Mouse (Mus musculus) c-Kit-positive CD71-positive TER-119-negative erythroid progenitor cells, embryonic 14.5 days (primary cell): ENCODE data around the gene Ddx4.

Source experiments
- DNase-seq: peaks from one replicate; pipeline ENCODE4 v3.0.0-alpha.2; 2013; ENCODE audit warnings: low read depth

The Ddx4 gene

DNA sequence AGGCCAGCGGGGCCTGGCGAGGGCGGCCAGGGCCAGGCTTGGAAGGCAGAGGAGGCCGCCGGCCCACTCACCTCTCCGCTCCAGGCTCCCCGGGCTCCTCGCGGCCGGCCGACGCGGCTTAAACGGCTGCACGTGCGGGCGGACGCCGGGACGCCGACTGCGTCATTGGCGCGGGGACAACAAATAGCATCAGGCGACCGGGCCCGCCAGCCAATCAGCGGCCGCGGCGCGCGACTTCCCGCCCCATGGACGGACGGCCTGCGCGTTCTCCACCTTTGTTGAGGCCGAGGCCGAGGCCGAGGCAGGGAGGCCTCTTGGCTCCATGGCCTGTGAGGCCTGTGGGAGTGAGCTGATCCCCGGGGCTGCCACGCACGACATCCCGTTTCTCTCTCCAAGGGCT is at the start of gene Ddx4:
Gene Ddx4, minus strand, starts transcription at position 271 of the 400 bp plus-strand sequence.
- no peak for DNase-seq

DNA sequence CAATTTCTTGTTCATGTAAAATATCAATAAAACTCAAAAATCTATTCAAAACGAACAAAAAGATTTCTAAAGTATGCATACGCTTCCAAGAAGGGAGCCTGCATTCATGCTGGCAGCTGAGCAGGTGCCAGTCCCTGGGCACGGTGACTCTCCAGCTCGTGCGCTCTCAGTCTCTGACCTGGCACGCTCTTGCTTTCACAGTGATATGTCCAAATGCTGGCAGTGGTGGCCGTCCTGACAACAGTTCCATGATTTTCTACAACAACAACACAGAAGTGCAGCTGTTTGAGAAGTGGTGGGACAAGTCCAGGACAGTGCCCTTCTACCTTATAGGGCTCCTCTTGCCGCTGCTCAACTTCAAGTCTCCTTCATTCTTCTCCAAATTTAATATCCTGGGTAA is 49.0 kb upstream of the Ddx4 start:
- DNase-seq, result no peak

DNA sequence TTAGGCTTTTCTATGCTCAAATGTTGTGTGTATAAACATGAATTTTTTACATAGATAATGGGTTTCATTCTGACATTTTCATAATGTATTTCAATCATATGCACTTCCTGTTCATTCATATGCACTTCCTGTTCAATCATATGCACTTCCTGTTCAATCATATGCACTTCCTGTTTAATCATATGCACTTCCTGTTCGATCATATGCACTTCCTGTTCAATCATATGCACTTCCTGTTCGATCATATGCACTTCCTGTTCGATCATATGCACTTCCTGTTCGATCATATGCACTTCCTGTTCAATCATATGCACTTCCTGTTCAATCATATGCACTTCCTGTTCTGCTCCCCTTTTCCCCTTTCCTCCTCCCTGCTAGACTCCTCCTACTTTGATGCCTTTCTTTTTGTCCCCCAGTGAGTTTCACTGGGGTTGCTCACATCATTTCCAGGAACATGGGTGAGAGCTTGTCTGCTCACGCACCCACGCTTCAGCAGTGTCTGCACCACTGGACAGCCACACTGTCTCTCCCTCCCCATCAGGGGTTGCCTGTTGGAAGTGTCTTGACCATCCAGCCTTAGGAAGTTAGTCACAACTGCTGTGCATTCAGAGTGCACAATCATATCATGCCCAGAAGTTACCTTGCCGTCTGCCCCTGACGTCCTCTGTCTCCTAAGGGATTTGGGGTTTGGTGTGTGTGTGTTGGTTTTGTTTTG is 43.4 kb upstream of the Ddx4 start:
- DNase-seq, result no peak

DNA sequence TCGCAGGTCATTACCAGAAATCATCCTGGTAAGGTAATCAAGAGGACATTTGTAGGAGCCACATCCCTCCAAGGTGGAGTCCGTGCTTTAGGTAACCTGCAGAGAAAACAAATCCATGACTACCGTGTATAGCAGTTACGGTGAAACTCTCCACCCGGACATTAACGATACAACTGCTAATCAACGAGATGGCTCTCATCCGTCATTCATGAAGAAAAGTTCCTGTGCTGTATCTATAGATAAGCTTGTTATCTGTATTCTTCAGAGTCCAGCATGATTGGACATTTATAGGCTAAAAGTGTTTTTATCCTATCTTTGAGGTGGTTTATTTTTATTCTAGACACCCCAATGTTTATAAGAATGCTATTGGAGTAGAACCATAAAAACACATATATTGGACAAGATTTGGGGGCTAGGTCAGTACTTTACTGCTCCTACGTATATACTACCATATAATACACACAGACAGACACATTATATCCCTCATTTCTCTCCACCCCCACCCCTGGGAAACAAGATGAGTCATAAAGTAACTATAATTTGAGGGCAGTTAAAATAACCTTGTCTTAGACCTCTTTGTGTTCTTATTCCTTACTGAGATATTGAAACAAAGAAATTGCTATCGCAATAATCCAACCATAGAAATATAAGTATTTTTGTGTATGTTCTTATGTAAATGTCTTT is 40.7 kb upstream of the Ddx4 start:
- DNase-seq, result peak; percentile 52

DNA sequence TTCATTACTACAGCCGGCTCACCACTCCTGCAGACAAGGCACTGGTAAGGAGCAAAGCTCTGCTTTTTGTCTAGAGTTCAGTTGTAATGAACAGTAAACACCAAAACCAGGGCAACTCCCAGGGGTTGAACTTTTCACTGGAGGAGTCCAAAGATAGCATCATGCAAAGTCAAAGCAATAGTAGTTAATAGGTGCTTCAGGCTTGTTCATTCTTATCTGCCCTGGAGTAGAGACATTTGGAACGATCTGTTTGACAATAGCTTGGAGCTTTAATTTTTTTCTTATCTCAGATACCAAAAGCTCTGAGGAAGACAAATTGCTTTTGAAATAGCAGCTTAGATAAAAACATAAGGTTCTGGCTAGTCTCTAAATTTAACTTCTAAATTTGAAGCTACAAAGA is 33.9 kb upstream of the Ddx4 start:
- peak; percentile 39 for DNase-seq

DNA sequence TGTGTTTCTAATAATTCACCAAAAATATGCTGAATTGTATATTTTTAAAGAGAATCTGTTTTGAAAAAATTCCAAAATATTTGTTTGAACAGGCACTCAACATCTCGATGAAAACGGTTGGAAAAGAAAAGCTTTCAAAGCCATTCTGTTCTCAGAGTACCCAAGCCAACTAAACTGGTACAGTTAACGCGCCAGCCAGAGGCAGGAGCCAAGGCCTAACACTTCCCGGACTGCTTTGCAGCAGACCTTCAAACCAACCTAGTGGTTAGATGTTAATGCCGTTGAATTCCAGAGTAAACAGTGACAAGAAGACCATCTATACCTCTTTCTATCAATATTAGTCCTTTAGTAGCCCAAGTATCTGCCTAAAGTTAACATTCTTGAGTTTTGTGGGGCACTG is 31.7 kb upstream of the Ddx4 start:
- DNase-seq, result no peak

DNA sequence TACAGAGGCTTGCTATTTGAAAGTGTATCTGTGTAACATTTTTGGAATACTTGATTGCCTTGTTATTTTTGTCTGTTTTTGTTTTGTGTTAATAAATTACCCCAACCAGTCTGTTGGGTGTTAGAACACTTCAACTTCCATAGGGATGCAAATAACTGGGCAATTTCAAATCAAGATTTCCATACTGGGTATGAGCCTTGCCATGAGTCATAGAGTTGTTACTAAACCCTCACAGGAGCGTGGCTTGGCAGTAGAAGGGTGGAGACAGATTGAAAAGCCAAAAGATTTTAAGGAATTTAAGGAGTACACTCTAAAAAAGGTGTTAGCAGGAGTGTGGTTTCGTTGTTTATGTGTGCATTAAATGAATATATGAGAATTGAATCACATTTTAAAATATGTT is 31.0 kb upstream of the Ddx4 start:
- no peak for DNase-seq

DNA sequence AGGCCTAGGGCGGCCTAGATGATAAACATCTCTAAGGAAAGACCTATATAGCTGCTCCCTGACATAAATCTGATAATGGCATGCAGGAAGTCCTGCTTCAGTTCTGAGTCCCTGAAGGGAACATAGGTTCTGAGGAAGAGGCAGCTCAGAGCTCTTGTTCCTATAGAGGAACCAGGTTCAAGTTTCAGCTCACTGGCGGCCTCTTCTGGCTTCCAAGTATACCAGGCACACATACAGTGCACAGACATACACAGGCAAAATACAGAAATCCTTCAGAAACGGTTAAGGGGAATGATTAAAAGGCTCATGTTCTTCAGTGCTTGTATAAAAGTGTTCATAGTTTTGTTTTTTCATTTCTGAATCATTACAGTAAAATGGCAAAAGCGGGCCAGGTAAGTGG is 25.9 kb upstream of the Ddx4 start:
- no peak for DNase-seq

DNA sequence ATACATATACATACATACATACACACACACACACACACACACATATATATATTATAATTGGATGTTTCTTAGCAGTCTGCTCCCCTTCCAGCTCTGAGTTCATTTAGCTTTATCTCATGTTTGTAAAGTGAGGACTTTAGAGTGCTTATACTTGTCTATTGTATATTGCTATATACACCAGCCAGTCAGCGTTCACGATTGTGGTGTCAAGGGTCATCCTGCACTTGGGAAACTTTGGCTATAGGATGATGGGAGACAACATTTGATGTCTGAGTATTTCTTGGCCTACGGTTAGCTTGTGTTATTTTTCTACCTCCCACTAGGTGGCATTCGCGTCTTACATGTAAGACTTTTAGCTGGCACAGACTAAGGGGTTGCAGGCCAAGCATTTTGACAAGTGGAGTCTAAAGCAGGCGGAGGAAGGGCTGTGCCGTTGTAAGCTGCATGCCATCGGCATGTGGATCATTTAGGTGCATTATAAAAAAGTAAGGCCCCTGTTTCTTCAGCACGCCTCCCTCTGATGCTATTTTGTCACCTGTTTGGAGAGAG is 21.7 kb upstream of the Ddx4 start:
- no peak for DNase-seq

DNA sequence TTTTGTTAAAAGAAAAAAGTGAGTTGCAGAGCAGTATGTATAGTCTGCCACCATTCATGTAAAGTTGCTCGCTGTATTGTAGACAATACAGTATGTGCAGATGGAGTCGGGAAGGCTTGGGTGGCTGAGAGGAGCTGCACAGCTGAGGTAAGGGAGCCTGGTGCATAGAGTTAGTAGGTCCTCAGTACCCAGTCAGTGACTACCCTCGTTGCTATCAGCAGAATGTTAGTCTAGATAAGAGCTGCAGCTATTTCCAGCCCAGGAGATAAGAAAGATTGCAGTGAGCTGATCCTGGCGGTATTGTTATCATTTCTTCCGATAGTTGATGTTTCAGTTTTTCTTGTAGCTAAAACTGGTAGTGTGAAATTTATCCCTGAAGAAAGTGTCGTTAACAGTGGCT is 20.5 kb upstream of the Ddx4 start:
- no peak for DNase-seq

DNA sequence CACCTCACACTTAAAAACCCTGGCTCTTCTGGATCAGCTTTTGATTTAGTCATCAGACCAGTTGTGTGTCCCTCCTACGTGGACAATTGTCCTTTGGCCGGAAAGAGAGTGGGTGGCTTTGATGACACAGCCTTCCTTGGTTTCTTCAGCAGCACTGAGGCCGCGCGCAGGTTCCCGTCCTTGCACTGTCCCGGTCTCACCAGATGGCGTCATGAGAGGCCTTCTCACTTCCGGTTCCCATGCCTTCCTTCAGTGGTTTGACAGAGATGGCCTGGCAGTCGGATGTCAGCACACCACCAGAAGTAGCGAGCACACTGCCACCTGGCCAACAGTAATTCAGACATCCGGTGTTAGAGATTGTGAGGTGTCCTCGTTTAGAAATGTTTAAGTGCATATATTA is 19.4 kb upstream of the Ddx4 start:
- no peak for DNase-seq

DNA sequence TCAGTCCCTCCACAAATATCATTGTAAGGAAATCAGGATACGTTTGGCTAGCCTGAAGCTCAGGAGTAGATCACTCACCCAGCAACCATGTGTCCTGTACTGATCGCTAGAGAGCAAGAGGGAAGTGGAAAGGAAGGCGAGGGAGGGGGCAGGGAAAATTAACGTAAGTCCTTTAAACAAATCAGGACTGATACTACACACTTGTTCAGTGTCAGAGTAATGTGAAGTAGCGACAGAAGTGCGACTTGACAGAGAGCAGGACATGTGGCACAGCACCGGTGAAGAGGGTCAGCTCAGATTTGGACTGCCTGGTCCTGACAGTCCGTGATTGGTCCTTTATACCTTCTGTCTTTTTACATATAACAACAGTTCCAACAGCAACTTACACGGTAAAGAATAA is 14.9 kb upstream of the Ddx4 start:
- no peak for DNase-seq

DNA sequence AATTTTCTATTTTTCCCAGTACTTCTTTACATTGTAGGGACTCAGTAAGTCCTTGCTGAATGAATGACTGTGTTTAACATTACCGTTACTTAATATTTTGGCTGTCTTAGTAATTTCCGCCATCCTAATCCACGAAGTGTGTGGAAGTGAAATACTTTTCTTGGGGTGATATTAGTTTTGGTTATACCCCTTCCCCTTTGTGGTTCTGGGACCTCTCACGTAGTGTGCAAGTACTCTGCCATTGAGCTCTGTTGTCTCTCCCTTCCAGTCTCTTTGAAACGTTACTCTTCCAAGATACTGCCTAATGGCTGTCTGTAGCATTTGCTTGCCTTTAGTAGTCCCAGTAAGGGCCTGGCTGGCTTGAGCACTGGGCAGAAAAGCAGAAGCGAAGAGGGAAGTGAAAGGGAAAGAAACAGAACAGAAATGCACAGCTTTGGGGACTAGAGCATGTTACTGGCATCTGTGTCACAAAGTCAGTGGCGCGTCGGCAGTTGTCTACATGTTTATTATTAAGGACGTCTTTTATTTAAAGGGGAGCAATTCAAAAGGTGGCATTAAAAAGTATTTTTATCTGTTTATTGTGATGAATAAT is 14.3 kb upstream of the Ddx4 start:
- no peak for DNase-seq

DNA sequence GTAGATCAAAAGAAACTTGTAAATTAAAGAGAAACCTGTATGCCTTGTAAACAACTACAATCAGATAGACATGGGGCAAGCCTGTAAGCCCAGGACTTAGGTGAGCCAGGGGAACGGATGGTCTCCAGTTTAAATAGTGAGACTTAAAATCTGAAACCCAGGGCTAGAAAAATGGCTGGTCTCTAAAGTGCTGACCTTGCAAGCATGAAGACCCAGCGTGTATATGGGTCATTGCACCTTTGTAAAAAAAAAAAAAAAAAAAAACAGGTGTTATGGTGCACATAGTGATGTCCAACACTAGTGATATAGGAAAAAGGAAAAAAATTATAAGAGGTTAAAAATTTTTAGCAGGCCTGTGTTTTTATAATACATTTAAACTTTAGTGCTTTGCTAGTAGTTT is 9.4 kb upstream of the Ddx4 start:
- DNase-seq, result no peak

DNA sequence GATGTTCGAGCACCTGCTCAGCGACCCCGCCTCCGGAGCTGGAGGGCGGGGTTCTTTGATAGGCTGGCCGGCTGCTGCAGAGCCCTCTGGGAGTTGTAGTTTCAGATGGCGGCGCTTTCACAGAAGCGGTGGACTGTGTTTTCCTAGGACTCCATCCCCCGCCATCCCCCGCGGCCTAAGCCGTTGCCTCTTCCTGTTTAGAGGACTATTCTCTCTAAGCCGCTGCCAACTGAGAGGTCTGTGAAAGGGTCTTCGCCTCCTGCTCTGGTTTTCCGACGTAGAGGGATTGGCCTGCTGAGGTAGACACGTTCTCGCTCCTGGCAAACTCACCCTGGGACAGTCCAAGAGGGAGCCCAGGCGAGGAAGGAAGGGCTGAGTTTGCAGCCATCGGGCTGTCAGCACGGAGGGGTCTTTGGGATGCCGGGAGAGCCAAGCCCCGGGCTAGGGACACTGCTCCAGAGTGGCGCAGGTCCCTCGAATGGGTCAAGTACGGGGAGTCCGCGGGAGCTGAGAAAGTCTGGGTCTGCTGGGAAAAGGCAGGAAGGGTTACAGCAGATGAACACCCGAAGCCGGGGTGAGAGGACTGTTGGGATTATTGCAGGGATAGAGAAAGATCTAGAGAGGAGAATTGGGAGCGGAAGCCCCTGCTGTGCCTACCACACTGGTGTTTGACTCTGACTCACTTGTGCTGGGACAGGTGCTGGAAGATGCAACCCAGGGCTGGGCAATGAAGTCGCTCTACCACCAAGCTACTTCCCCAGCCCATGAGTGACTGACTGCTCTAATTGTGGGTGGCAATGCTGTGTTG is 8.5 kb upstream of the Ddx4 start, which contains the start of gene Slc38a9:
Gene Slc38a9, plus strand, starts transcription at position 178 of the 808 bp plus-strand sequence.
- DNase-seq, result peak; percentile 93

DNA sequence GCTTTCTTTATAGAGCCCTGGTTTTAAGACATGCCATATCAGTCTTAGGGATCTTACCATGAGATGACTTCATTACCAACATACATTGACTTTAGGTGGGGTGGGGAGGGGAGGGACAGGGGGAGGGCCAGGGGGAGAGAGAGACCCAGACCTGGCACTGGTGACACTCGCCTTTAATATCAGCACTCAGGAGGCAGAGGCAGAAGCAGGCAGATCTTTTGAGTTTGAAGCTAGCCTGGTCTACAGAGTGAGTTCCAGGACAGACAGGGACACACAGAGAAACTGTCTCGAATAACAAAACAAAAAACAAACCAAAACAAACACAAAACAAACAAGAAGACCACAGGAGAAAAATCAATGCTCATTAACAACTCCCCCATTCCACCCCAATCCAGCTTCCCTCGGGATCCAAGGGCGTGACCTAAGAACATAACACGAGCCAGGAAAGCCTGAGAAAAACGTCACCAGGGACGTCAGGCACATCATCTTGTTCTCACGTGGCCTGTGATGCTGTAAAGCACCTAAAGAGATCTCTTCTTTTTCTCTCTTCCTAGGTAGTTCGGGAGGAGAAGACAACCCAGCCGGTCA is 7.8 kb upstream of the Ddx4 start:
- no peak for DNase-seq

DNA sequence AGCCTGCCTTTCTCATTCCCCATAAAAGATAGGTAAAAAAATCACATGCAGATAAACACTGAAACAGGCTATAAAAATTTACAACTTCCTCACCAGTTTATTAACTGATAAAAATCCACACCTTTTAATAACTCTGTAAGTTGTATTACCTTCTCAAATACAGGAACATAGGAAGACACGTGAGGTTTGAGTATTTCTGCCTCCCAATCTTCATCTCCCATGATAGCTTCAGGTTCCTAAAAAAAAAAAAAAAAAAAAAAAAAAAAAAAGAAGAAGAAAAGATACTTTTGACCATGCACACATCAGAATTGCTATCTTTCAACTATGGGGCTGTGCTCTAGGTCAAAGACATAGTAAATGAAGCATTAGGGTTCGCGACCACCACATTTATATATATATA is 1.1 kb downstream of the Ddx4 start:
- no peak for DNase-seq

DNA sequence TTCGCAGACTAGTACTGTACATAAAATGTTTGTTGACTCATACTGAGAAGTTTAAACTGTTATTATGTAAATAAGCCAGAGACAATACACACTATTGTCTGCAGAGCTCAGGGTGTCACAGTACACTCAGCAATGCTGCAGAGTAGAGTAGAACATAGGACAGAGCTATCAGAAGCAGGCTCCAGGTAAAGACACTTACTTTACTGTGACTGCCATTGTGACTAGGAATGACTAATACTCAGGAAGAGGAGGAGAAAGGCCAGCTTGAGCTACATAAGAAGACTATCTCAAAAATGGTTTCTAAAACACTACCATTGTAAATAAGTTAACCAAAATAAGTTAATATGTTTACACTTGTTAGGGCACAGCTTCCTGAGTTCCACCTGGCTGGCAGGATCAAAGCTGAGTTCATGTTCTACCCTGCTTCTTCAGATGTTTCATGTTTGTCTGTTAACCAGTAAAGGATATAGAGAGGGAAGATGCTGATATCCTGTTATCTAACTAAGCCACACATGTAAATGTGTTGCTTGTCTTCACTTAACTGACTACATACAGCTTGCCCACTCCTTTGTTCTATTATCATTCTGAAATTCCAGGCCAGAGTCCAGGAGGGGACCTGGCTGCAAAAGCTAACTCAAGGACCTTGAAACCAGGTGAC is 6.6 kb downstream of the Ddx4 start:
- DNase-seq, result no peak

DNA sequence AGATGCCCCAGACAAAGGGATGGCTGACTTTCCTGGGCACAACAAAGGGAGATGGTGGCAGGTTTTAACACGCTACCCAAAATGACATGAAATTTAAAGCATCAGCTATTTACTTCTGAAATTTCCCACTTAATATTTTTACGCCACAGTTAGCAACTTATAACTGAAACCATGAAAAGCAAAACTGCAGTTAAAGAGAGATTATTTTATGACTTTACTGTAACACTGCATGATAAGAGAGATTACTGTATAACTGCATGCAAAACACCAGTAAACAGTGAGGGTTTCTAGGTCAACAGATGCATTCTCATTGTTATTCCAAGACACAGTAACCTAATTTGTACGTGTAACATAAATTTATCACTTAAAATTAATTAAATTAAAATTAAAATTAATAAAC is 7.3 kb downstream of the Ddx4 start:
- no peak for DNase-seq

DNA sequence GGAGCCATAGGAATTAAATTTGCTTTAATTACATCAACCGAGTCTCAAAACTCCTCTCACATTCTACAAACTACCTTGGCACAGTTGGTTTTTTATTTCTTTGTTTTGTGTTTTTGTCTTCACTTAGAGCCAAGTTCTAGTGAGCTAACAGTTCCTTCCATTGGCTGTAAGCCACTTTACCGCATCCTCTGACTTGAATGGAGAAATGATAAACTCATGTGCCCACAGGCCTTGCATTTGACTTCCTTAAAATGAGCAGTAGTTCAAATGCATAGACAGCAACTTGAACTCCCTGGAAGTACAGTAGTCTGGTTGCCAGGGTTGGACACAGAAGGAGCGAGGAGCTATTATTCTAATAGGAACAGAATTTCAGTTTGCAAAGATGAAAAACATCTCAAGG is 9.4 kb downstream of the Ddx4 start:
- no peak for DNase-seq

DNA sequence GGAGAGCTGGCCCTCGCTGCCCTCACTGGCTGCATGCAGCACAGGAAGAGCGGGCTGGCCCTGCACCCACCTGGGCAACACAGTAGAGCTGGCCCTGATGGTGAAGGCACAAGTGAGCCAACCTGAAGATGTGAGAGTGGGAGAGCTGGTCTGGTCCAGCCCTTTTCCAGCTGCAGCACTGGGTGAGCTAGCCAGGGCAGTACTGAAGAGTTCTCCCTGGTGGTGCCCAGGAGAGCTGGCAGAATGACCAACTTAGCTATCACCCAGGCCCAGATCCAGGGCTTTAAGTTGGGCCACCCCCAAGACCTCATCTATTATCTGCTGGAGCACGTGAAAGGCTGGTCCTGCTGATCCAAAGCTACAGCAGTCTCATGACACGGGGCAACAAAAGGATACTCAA is 13.2 kb downstream of the Ddx4 start:
- DNase-seq, result no peak
